Mouse (Mus musculus): ENCODE results near the gene Zcchc24. TPM values are rescaled to one million over a fixed set of nuclear protein-coding genes. Genes with fewer than 3 reads are reported as not detected.

Gene Zcchc24
- polyA plus RNA-seq, 1 experiment from 2014 or later, result 6.6 TPM

- no peak overlapping the region for H3K9ac ChIP-seq
- no peaks in the 10 kb centered on the region for H3K36me3 ChIP-seq (ENCODE audit: poor library complexity, severe bottlenecking)
- H3K27me3 ChIP-seq, result no peaks in the 10 kb centered on the region
- no peak overlapping the region for H3K4me2 ChIP-seq
- no peak for ATAC-seq
- H3K27ac ChIP-seq, result no peak overlapping the region
- no peaks in the 10 kb centered on the region for H3K9me3 ChIP-seq (replicated peaks)
- 46% methylated on average over 4 of the region's 4 CpGs for WGBS
- H3K4me3 ChIP-seq, result no peak overlapping the region
- peaks cover 8% of the 10 kb centered on the region for H3K4me1 ChIP-seq
Measured at GRCm38 (mm10) chr14:25725690-25726089, 43.1 kb downstream of the Zcchc24 start.

GRCm38 (mm10) chr14:25725032-25725497, 43.8 kb downstream of the Zcchc24 start:
- ATAC-seq, result no peak
- Histone ChIP-seq H3K27me3 (no peaks in the 10 kb centered on the region), H3K27ac (no peak overlapping the region)

GRCm38 (mm10) chr14:25720962-25721707, 47.7 kb downstream of the Zcchc24 start:
- H3K4me2 ChIP-seq, result no peak overlapping the region
- H3K9ac ChIP-seq, result no peak overlapping the region
- no peak overlapping the region for H3K27ac ChIP-seq
- 88% methylated on average over 5 of the region's 5 CpGs for WGBS
- H3K9me3 ChIP-seq (replicated peaks), result no peaks in the 10 kb centered on the region
- H3K4me3 ChIP-seq, result no peak overlapping the region
- H3K4me1 ChIP-seq, result peaks cover 11% of the 10 kb centered on the region
- no peak for ATAC-seq
- H3K27me3 ChIP-seq, result no peaks in the 10 kb centered on the region
- H3K36me3 ChIP-seq (ENCODE audit: poor library complexity, severe bottlenecking), result no peaks in the 10 kb centered on the region

More at GRCm38 (mm10) chr14:25725032-25725497, 43.8 kb downstream of the Zcchc24 start:
- Histone ChIP-seq H3K9ac (no peak overlapping the region), H3K36me3 (ENCODE audit: poor library complexity, severe bottlenecking) (no peaks in the 10 kb centered on the region), H3K9me3 (replicated peaks) (no peaks in the 10 kb centered on the region), H3K4me3 (no peak overlapping the region), H3K4me2 (no peak overlapping the region), H3K4me1 (peaks cover 8% of the 10 kb centered on the region)
- 85% methylated on average over 11 of the region's 11 CpGs for WGBS

- 49% methylated on average over 9 of the region's 9 CpGs for WGBS
- H3K36me3 ChIP-seq (ENCODE audit: poor library complexity, severe bottlenecking), result no peaks in the 10 kb centered on the region
- H3K27me3 ChIP-seq, result no peaks in the 10 kb centered on the region
- ATAC-seq, result no peak
- no peak overlapping the region for H3K27ac ChIP-seq
- no peak overlapping the region for H3K4me2 ChIP-seq
- no peaks in the 10 kb centered on the region for H3K9me3 ChIP-seq (replicated peaks)
- 0 out of 2 replicates have a peak, but pooled peaks cover 3% of the 10 kb centered on the region for H3K4me1 ChIP-seq
- no peak overlapping the region for H3K4me3 ChIP-seq
- no peak overlapping the region for H3K9ac ChIP-seq
Measured at GRCm38 (mm10) chr14:25719371-25719770, 49.5 kb downstream of the Zcchc24 start.

- no peak overlapping the region for H3K4me3 ChIP-seq
- no peak overlapping the region for H3K9ac ChIP-seq
- H3K4me2 ChIP-seq, result no peak overlapping the region
- no peak overlapping the region for H3K27ac ChIP-seq
- H3K9me3 ChIP-seq (replicated peaks), result no peaks in the 10 kb centered on the region
- 8% methylated on average over 2 of the region's 2 CpGs for WGBS
- H3K27me3 ChIP-seq, result no peaks in the 10 kb centered on the region
- no peak for ATAC-seq
- H3K4me1 ChIP-seq, result 0 out of 2 replicates have a peak, but pooled peaks cover 3% of the 10 kb centered on the region
- H3K36me3 ChIP-seq (ENCODE audit: poor library complexity, severe bottlenecking), result no peaks in the 10 kb centered on the region
Measured at GRCm38 (mm10) chr14:25718471-25718870, 50.4 kb downstream of the Zcchc24 start.

DNA sequence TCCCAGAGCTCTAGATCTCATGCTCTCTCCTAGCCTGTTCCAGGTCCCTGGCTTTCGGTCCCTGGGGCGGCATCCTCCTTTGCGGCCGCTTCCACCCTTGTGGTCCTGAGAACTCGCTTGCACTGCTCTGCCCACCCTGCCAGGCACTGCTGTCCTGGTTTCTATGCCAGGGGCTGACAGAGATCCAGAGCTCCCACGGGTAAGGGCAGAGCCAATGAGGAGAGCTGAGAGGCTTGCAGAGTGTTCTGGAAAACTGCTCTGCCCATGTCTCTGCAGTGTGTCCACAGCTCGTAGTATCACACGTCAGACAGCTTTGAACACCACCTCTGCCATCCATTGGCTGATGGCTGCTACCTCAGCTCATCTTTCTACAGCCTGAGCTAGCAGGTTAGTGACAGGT, 51.1 kb downstream of the Zcchc24 start:
- H3K4me1 ChIP-seq, result 0 out of 2 replicates have a peak, but pooled peaks cover 3% of the 10 kb centered on the region
- WGBS, result 93% methylated on average over 8 of the region's 8 CpGs
- H3K4me2 ChIP-seq, result no peak overlapping the region
- no peaks in the 10 kb centered on the region for H3K36me3 ChIP-seq (ENCODE audit: poor library complexity, severe bottlenecking)
- no peak overlapping the region for H3K4me3 ChIP-seq
- H3K9ac ChIP-seq, result no peak overlapping the region
- H3K27me3 ChIP-seq, result no peaks in the 10 kb centered on the region
- H3K9me3 ChIP-seq (replicated peaks), result no peaks in the 10 kb centered on the region
- no peak overlapping the region for H3K27ac ChIP-seq
- no peak for ATAC-seq

GRCm38 (mm10) chr14:25716528-25716927, 52.3 kb downstream of the Zcchc24 start:
- Histone ChIP-seq H3K9ac (no peak overlapping the region), H3K4me3 (no peak overlapping the region), H3K27ac (no peak overlapping the region), H3K4me1 (0 out of 2 replicates have a peak, but pooled peaks cover 3% of the 10 kb centered on the region), H3K9me3 (replicated peaks) (no peaks in the 10 kb centered on the region), H3K4me2 (no peak overlapping the region), H3K27me3 (no peaks in the 10 kb centered on the region), H3K36me3 (ENCODE audit: poor library complexity, severe bottlenecking) (no peaks in the 10 kb centered on the region)
- 93% methylated on average over 1 of the region's 1 CpGs for WGBS
- no peak for ATAC-seq

DNA sequence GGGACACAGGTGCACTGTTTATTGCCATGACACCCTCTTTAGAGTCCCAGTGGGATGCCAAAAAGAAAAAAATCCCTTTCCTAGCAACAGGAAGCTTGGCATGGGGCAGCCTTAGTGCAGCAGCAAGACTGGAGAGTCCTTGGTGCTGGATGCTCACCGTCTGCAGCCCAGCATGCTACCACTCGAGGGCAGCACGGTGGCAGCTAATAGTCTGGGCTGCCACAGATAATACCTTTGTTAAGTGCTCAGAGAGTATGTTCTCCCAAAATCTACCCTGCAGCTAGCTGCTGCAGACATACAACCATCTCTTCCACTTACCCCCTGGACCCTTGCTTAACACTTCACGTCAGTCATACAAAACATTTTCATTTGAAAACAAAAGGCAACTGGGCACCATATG, 55.4 kb downstream of the Zcchc24 start:
- H3K4me2 ChIP-seq, result no peak overlapping the region
- H3K9ac ChIP-seq, result no peak overlapping the region
- H3K36me3 ChIP-seq (ENCODE audit: poor library complexity, severe bottlenecking), result no peaks in the 10 kb centered on the region
- no peak overlapping the region for H3K4me3 ChIP-seq
- no peaks in the 10 kb centered on the region for H3K27me3 ChIP-seq
- H3K9me3 ChIP-seq (replicated peaks), result no peaks in the 10 kb centered on the region
- H3K27ac ChIP-seq, result no peak overlapping the region
- 20% methylated on average over 4 of the region's 4 CpGs for WGBS
- peaks cover 5% of the 10 kb centered on the region; the same call in 1 of the 2 replicates for H3K4me1 ChIP-seq
- ATAC-seq, result no peak

DNA sequence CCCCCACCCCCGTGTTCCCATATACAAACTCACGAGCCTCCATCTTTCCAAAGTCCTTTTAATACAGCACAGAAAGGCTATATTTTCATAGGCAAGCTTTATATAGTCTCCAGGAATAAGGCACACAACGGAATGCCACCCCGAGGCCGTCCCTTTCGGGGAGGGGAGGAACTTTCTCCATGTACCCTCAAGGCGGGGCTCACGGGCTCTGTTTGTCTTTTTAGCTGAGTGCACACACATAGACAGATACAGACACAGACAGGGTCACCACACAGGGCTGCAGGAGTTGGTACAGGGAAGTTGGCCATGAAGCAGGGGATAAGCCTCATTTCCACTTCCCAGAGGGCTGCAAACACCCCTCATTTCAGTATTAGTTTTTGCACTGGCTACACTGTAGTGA, 57.2 kb downstream of the Zcchc24 start:
- H3K9me3 ChIP-seq (replicated peaks), result no peaks in the 10 kb centered on the region
- H3K36me3 ChIP-seq (ENCODE audit: poor library complexity, severe bottlenecking), result no peaks in the 10 kb centered on the region
- ATAC-seq, result no peak
- no peak overlapping the region for H3K4me3 ChIP-seq
- no peaks in the 10 kb centered on the region for H3K27me3 ChIP-seq
- no peak overlapping the region for H3K4me2 ChIP-seq
- H3K4me1 ChIP-seq, result peaks cover 3% of the 10 kb centered on the region; the same call in 1 of the 2 replicates
- 61% methylated on average over 8 of the region's 8 CpGs for WGBS
- no peak overlapping the region for H3K27ac ChIP-seq
- no peak overlapping the region for H3K9ac ChIP-seq

DNA sequence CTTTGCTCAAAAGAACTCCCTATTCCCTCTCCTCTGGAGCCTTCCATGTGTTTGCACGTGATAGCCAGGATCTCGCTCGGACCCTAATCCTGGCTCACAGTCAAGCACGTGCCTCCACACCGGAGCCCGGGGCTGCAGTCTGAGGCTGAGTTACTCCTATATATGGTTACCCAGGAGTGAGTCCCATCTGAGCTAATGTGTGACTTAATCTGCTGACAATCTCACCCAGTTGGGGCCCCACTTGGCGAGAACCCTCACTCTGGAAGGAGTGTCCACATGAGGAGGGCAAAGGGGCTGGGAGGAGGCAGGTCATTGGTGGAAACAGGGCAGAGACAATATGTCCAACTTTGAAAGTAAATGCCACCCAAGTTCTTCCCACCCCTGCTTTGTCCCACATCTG, 57.7 kb downstream of the Zcchc24 start:
- no peak for ATAC-seq
- 67% methylated on average over 7 of the region's 7 CpGs for WGBS

GRCm38 (mm10) chr14:25710681-25711080, 58.2 kb downstream of the Zcchc24 start:
- H3K9me3 ChIP-seq (replicated peaks), result no peaks in the 10 kb centered on the region
- no peaks in the 10 kb centered on the region for H3K36me3 ChIP-seq (ENCODE audit: poor library complexity, severe bottlenecking)
- 79% methylated on average over 4 of the region's 4 CpGs for WGBS
- peaks cover 3% of the 10 kb centered on the region; the same call in 1 of the 2 replicates for H3K4me1 ChIP-seq
- H3K4me3 ChIP-seq, result no peak overlapping the region
- H3K4me2 ChIP-seq, result no peak overlapping the region
- H3K27ac ChIP-seq, result no peak overlapping the region
- no peak for ATAC-seq
- no peaks in the 10 kb centered on the region for H3K27me3 ChIP-seq
- H3K9ac ChIP-seq, result no peak overlapping the region; the same call in 1 of the 2 replicates

More for the DNA sequence above, 57.7 kb downstream of the Zcchc24 start:
- Histone ChIP-seq H3K4me2 (no peak overlapping the region), H3K4me3 (no peak overlapping the region), H3K4me1 (peaks cover 3% of the 10 kb centered on the region; the same call in 1 of the 2 replicates), H3K27ac (no peak overlapping the region), H3K9ac (no peak overlapping the region), H3K36me3 (ENCODE audit: poor library complexity, severe bottlenecking) (no peaks in the 10 kb centered on the region), H3K27me3 (no peaks in the 10 kb centered on the region), H3K9me3 (replicated peaks) (no peaks in the 10 kb centered on the region)

DNA sequence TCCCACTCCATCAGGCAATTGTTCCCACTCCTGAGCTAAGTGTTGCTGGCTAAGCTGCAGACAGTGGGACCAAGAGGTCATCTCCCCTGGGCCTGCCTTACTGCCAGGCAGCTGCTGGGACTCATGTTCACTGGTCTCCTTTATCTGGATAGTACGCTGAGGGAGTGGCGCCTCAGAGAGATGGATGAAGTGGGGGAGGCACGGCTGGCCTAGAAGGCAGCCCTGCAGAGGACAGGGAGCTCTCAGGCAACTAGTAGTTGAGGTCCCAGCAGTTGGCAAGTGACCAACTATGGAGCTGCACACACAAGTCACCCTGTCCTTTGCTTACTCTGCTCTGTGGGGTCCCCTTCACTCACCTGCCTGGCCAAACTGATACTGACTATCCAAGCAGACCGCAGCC, 58.8 kb downstream of the Zcchc24 start:
- no peak for ATAC-seq

More for the DNA sequence above, 58.8 kb downstream of the Zcchc24 start:
- Histone ChIP-seq H3K4me3 (no peak overlapping the region), H3K36me3 (ENCODE audit: poor library complexity, severe bottlenecking) (no peaks in the 10 kb centered on the region), H3K4me1 (peaks cover 3% of the 10 kb centered on the region; the same call in 1 of the 2 replicates), H3K27ac (no peak overlapping the region), H3K27me3 (no peaks in the 10 kb centered on the region), H3K9ac (no peak overlapping the region), H3K9me3 (replicated peaks) (no peaks in the 10 kb centered on the region), H3K4me2 (no peak overlapping the region)
- WGBS, result 85% methylated on average over 4 of the region's 4 CpGs
